Mouse (Mus musculus) E14TG2a.4 (cell line): ENCODE results near the gene Pygm.

ENCODE experiments used
- CTCF ChIP-seq: conservative IDR thresholded peaks from 2 replicates; pipeline ENCODE4 v1.5.1; 2014; ENCODE audit warnings: low read length
- POU5F1 ChIP-seq: IDR thresholded peaks from 2 replicates; pipeline ENCODE4 v1.6.1; 2014; ENCODE audit warnings: low read length, borderline replicate concordance

DNA sequence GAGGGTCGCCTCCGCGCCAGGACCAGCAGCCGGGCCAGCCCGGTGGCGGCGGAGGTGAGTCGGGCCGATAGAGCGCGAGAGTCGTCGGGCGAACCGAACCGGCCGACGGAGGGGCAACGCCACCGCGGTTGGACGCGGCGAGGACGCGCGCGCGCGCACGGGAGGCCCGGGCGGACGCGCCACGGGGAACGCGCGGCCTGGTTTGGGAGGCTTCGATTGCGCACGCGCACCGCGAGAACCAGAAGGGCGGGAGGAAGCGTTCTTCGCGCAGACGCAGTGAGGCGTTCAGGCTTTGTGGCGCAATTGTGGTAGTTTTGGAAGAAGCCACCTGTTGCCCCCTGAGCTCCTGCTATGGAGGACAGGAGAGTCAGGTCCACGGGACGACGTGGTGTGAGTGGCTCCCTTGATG is 19.9 kb upstream of the Pygm start:
- no peak for TF ChIP-seq CTCF
- TF ChIP-seq POU5F1, result no peak
